Mouse (Mus musculus): ENCODE data around the gene Gm20721. TPM values are rescaled to one million over a fixed set of nuclear protein-coding genes. Genes with fewer than 3 reads are reported as not detected.

Gm20721 gene
- polyA plus RNA-seq, 1 experiment: 0.03 TPM

DNA sequence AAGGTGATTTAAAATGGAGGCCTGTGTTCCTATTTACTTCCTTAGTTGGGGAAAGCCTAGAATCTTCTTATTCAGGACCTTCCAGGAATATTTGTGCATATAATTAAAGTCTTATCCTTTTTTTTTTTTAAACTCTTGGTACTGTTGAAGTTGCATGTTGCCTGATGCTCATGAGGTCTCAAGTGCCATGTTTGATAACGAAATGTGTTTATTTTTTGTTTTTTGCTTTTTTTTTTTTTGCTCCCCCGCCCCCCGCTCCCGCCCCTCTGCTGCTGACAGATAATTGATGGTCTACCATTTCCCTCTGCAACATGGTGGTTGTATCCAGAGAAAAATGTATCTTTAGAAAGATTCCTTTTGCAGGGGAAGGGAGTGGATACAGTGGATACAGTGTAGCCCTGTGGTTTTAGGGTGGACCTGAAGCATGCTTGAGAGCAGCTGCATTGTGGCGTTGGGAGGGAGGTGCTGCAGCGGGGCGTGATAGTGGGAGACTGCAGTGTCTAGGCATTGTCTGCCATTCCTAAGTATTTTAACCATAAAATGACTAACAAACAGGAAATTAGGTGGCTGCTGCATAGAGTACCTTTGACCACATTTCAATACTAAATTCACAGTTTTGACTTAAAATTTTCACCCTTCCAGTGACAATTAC, 13.1 kb downstream of the Gm20721 start:
- peaks cover 39% of the 10 kb centered on the region for H3K36me3 ChIP-seq (ENCODE audit: control insufficient read depth)
- H3K4me1 ChIP-seq (ENCODE audit: control insufficient read depth): peaks cover 56% of the 10 kb centered on the region
- H3K27me3 ChIP-seq (ENCODE audit: control insufficient read depth): peaks cover 10% of the 10 kb centered on the region
- H3K4me3 ChIP-seq (replicated peaks): no peak overlapping the region
- no peak for TF ChIP-seq TAL1 (IDR thresholded peaks at IDR 0.05; ENCODE audit: low read length)
- no peak for TF ChIP-seq GATA1 (IDR thresholded peaks at IDR 0.05; ENCODE audit: low read length)
- peaks cover 6% of the 10 kb centered on the region for H3K9me3 ChIP-seq (ENCODE audit: control insufficient read depth, low read length)

DNA sequence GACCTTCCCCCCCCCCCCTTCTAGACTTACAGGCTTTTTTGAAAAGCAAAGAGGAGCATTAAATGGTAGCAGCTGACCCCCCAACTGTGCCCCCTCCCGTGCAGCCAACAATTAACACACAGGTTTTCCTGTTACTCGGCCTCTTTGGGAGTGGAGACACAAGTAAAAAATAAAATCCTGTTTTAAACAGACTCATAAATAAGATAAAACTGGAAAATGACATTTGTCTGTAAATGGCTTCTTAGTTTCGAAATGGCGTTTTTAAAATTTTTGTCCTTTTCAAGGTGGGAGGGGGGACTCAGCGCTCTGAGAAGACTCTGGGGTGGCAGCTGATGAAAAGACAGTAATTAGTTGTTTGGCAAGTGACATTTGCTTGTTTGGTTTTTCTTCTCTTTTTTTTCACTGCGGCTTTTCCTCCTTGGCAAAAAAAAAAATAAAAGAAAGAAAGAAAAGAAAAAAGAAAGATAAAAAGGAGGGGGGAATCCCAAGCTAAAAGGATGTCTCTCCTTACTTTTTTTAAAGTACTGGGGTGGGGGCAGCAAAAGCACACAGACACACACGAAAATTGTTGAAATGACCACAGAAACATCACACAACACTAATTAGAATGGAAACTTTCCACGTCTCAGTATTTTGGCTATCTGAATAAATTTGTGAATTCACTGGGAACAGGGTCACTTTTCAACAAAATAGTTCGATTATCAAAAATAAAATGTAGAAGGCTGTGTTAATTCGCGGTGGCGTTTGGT, 15.1 kb downstream of the Gm20721 start:
- peaks cover 71% of the 10 kb centered on the region for H3K4me1 ChIP-seq (ENCODE audit: control insufficient read depth)
- TF ChIP-seq GATA1 (IDR thresholded peaks at IDR 0.05; ENCODE audit: low read length) (no peak), TAL1 (IDR thresholded peaks at IDR 0.05; ENCODE audit: low read length) (no peak)

DNA sequence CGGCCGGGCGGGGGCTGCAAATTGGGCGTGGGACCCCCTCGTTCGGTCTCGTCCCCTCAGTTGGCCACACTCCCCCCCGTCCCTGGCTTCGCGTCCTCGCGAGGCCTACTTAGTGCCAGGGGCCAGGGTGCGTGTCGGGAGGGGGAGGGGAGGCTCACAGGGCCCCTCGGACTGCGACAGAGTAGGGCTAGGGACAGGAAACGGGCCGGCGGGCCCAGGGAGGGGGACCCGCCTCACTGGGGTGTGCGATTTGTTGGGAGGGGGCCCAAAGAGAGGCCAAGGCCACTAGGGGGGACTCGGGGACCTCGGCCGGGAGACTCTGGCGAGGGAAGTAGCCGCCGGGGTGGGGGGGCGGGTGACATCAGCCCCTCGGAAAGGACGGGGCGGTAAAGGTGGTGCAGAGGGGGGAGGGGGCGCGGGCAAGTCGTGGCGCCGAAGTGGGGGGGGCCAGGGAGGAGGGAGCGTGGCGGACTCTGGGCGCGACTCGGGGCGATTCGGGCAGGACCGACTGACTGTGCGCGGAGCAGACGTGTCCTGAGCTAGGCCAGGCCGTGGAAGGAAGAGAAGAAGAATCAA, 15.8 kb downstream of the Gm20721 start:
- TF ChIP-seq TAL1 (IDR thresholded peaks at IDR 0.05; ENCODE audit: low read length) (no peak), GATA1 (IDR thresholded peaks at IDR 0.05; ENCODE audit: low read length) (no peak)
- H3K27me3 ChIP-seq (ENCODE audit: control insufficient read depth): peaks cover 17% of the 10 kb centered on the region
- H3K36me3 ChIP-seq (ENCODE audit: control insufficient read depth): peaks cover 18% of the 10 kb centered on the region
- H3K4me3 ChIP-seq (replicated peaks): peak overlapping the region; percentile 96
- peaks cover 73% of the 10 kb centered on the region for H3K4me1 ChIP-seq (ENCODE audit: control insufficient read depth)
- H3K9me3 ChIP-seq (ENCODE audit: control insufficient read depth, low read length): peaks cover 17% of the 10 kb centered on the region

More for the DNA sequence above, 15.1 kb downstream of the Gm20721 start:
- H3K36me3 ChIP-seq (ENCODE audit: control insufficient read depth): peaks cover 25% of the 10 kb centered on the region
- peaks cover 17% of the 10 kb centered on the region for H3K9me3 ChIP-seq (ENCODE audit: control insufficient read depth, low read length)
- peaks cover 17% of the 10 kb centered on the region for H3K27me3 ChIP-seq (ENCODE audit: control insufficient read depth)
- H3K4me3 ChIP-seq (replicated peaks): peak overlapping the region; percentile 96

DNA sequence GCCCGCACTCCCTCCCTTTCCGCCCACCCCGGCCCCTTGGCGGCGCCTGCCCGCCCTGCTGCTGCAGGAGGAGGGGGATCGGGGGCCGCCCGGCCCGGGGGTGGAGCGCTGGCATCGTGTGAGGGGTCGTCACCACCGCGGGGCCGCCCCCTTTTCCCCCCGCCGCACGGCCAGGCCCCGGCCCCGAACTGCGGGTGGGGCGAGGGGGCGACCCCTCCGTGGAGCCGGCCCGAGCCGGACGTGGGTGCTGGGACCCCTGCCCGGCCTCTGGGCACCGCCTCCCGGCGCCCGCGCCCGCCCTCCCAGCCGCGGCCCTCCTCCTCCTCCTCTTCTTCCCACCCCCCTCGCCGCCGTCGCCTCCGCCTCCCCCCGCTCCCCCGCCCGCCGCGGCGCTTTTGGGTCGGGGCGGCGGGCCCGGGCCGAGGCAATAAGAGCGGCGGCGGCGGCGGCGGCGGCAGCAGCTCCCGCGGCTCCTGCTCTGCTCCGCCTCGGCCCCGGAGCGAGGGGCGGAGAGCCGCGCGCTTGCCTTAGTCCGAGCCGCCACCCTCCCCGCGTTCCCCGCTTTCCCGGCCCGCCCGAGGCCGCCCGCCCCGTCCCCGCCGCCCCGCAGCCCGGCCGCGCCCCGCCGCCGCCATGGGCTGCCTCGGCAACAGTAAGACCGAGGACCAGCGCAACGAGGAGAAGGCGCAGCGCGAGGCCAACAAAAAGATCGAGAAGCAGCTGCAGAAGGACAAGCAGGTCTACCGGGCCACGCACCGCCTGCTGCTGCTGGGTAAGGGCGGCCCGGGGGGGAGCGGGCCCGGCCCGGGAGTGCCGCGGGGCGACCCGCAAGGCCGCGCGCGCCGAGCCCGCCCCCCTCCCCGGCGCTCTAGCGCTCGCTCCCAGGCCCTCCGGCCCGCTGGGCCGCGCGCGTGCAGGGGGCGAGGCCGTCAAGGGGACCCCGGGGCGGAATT, 16.6 kb downstream of the Gm20721 start:
- H3K4me3 ChIP-seq (replicated peaks): peak overlapping the region; percentile 96
- TF ChIP-seq GATA1 (IDR thresholded peaks at IDR 0.05; ENCODE audit: low read length): no peak
- no peak for TF ChIP-seq TAL1 (IDR thresholded peaks at IDR 0.05; ENCODE audit: low read length)
- peaks cover 17% of the 10 kb centered on the region for H3K27me3 ChIP-seq (ENCODE audit: control insufficient read depth)
- peaks cover 17% of the 10 kb centered on the region for H3K9me3 ChIP-seq (ENCODE audit: control insufficient read depth, low read length)
- H3K4me1 ChIP-seq (ENCODE audit: control insufficient read depth): peaks cover 72% of the 10 kb centered on the region
- H3K36me3 ChIP-seq (ENCODE audit: control insufficient read depth): peaks cover 14% of the 10 kb centered on the region

DNA sequence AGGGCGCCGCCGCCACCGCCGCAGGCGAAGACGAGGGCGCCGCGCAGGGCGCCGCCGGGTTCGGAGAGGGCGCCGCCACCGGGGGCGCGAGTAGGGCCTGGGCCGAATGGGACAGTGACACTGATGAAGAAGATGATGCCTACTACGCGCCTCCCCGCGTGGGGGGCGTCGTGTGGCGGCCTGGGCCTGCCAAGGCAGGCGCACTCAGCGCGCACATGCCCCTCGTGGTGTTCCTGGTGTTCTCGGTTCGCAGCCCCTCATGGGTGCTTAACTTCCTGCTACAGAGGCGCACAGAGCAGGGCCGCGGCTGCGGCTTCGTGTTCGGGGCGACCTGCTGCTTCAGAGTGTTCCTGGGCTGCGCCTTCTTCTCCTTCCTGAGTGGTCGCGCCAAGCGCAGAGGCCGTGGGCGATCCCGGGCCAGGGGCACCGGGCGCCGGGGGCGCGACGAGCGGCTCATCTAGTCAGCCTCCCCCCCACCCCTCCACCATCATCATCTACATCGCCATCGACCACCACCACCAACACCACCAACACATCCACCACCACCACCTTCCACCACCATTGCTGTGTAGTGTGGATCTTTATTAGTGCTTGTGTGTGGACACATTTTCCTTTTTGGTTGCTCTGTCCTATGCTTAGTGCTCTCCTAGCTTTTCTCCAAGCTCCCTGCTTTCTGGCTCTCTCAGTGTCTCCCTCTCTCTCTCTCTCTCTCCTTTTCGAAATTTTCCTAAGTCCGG, 17.4 kb downstream of the Gm20721 start:
- peaks cover 5% of the 10 kb centered on the region for H3K36me3 ChIP-seq (ENCODE audit: control insufficient read depth)
- peaks cover 17% of the 10 kb centered on the region for H3K9me3 ChIP-seq (ENCODE audit: control insufficient read depth, low read length)
- H3K4me1 ChIP-seq (ENCODE audit: control insufficient read depth): peaks cover 64% of the 10 kb centered on the region
- peak overlapping the region; percentile 96 for H3K4me3 ChIP-seq (replicated peaks)
- H3K27me3 ChIP-seq (ENCODE audit: control insufficient read depth): peaks cover 17% of the 10 kb centered on the region
- TF ChIP-seq GATA1 (IDR thresholded peaks at IDR 0.05; ENCODE audit: low read length) (no peak), TAL1 (IDR thresholded peaks at IDR 0.05; ENCODE audit: low read length) (no peak)

DNA sequence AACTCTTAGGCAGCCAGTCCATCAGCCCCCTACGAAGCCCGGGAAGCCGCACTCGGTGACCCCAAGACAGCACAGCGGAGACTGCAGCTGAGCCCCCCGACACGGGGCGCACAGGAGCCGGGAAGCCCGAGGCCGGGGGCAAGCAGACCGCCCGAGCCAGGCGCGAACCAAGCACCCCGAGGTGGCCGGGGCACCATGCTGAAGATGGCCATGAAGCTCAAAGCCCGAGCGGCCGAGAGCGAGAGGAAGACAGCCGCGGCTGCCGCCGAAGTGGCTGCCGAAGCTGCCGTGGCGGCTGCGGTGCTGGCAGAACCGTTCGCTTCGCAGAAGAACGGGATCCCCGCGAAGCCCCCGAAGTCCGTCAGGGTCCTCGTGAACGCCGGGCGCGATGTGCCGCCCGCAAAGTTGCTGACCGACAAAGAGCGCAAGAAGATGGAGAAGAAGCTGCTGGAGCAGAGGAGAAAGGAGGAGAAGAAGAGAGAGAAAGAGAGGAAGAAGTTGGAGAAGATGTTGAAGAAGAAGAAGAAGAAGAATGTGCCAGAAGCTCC, 18.1 kb downstream of the Gm20721 start:
- Histone ChIP-seq H3K9me3 (ENCODE audit: control insufficient read depth, low read length) (peaks cover 17% of the 10 kb centered on the region), H3K4me1 (ENCODE audit: control insufficient read depth) (peaks cover 58% of the 10 kb centered on the region), H3K36me3 (ENCODE audit: control insufficient read depth) (peaks cover under 1% of the 10 kb centered on the region; the same call in 1 of the 2 replicates), H3K4me3 (replicated peaks) (peak overlapping the region; percentile 96), H3K27me3 (ENCODE audit: control insufficient read depth) (peaks cover 17% of the 10 kb centered on the region)
- no peak for TF ChIP-seq TAL1 (IDR thresholded peaks at IDR 0.05; ENCODE audit: low read length)
- no peak for TF ChIP-seq GATA1 (IDR thresholded peaks at IDR 0.05; ENCODE audit: low read length)

DNA sequence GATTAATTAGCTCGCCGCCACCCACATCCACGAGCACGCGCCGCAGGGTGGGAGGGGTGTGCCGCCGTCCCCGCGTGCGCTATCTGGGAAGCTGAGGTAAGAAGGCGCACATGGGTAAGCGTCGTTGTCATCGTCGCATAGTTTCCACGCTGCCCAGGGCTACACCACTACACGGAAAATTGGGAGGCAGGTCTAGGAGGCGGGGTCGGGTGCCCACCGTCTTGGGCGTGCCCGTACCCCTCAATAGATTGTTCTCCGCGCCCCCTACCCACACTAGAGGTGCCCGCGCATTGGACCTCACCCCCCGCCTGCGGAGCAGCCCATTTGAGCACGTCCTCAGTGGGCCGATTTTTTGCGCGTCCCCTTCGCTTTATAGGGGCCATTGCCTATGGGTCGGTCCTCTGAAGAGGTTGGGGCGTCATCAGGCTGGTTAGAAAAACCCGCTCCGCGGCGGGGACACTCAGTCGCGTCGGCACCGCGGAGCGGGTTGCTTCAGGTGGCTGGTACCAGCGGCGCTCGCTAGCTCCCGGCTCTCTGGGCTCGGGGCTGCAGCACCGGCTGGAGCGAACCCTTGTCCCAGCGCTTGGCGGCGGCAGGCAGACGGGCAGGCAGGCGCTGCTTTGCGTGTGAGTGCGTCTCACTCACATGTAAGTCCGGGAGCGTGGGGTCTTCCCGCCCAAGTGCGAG, 19.1 kb downstream of the Gm20721 start:
- Histone ChIP-seq H3K36me3 (ENCODE audit: control insufficient read depth) (no peaks in the 10 kb centered on the region; the same call in 1 of the 2 replicates), H3K4me3 (replicated peaks) (peak overlapping the region; percentile 96), H3K4me1 (ENCODE audit: control insufficient read depth) (peaks cover 48% of the 10 kb centered on the region), H3K9me3 (ENCODE audit: control insufficient read depth, low read length) (peaks cover 17% of the 10 kb centered on the region), H3K27me3 (ENCODE audit: control insufficient read depth) (peaks cover 17% of the 10 kb centered on the region)
- TF ChIP-seq GATA1 (IDR thresholded peaks at IDR 0.05; ENCODE audit: low read length): no peak
- TF ChIP-seq TAL1 (IDR thresholded peaks at IDR 0.05; ENCODE audit: low read length): no peak
